Mouse (Mus musculus) megakaryocyte progenitor cell, adult 5-6 weeks (primary cell): ENCODE results near the gene Vmn1r124. TPM values are rescaled to one million over a fixed set of nuclear protein-coding genes. Genes with fewer than 3 reads are reported as not detected.
"Not testable (repeated sequence)": the region's sequence is repeated elsewhere in the genome, so short reads cannot be mapped to it uniquely, and the experiment has no call there.

Experiments
- ATAC-seq: replicated peaks from 2 replicates; pipeline ENCODE4 v1.8.0; 2016; ENCODE audit warnings: mild to moderate bottlenecking, moderate TSS enrichment, inconsistent platforms; ENCODE audit not compliant: poor library complexity
- total RNA-seq, 2 experiments: library from RNA; stranded (forward) in 1 of 2; stranded (reverse) in 1 of 2; fragments of 157-497, 149-512 nt in 1 of 2; fragments of 200-1000 nt in 1 of 2; gene quantifications; 2 replicates each; pipeline versions ENCODE4 v1.2.3 to v1.2.4; 2015 to 2017

The Vmn1r124 gene
- total RNA-seq (2015): not detected in 2 replicates
- total RNA-seq (2017): not detected in 2 replicates

DNA sequence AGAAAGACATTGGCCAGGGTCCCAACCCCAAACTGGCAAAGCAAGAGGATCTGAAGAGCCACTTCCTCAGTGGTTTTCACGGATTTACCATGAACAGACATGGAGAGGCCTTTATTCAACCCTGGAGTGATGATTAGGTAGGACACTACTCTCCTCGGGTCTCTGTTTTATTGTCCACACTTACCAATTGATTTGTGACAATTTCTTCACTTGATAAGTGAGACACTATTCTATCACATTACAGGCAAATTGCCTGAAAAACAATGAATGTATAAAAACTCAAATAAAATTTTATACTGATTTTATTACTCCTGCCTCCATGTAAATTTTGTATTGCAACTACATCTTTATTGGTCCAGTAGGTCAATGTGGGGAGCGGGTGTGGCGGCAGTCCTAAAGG lies at the start of gene Vmn1r124:
Gene Vmn1r124, minus strand, starts transcription at position 101 of the 400 bp plus-strand sequence.
- ATAC-seq: not testable (repeated sequence)

DNA sequence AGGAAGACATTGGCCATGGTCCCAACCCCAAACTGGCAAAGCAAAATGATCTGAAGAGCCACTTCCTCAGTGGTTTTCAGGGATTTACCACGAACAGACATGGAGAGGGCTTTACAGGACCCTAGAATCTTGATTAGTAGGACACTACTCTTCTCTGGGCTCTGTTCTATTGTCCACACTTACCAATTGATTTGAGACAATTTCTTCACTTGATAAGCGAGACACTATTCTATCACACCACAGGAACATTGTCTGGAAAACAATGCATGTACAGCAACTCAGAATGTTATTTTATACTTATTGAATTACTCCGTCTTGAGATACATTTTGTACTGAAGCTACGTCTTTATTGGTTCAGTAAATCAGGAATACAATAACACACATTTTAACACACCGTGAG lies 41.0 kb upstream of the Vmn1r124 start, which contains the start of gene Vmn1r126:
Gene Vmn1r126, minus strand, starts transcription at position 101 of the 400 bp plus-strand sequence.
- ATAC-seq: not testable (repeated sequence)

DNA sequence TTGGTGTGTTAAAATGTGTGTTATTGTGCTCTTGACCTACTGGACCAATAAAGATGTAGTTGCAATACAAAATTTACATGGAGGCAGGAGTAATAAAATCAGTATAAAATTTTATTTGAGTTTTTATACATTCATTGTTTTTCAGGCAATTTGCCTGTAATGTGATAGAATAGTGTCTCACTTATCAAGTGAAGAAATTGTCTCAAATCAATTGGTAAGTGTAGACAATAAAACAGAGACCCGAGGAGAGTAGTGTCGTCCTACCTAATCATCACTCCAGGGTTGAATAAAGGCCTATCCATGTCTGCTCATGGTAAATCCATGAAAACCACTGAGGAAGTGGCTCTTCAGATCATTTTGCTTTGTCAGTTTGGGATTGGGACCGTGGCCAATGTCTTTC lies 11.5 kb upstream of the Vmn1r124 start, which contains the start of gene Vmn1r125:
Gene Vmn1r125, plus strand, starts transcription at position 301 of the 400 bp plus-strand sequence.
- ATAC-seq: not testable (repeated sequence)

Other genes starting within 250 kb of the Vmn1r124 start
- not detected in 2 replicates for gene Vmn1r119, start 248.2 kb downstream of the Vmn1r124 start, total RNA-seq (2015)
- gene Vmn1r119, start 248.2 kb downstream of the Vmn1r124 start, total RNA-seq (2017): not detected in 2 replicates
- not detected in 2 replicates for gene Vmn1r120, start 206.8 kb downstream of the Vmn1r124 start, total RNA-seq (2015)
- gene Vmn1r120, start 206.8 kb downstream of the Vmn1r124 start, total RNA-seq (2017): not detected in 2 replicates
- gene Vmn1r121, start 162.1 kb downstream of the Vmn1r124 start, total RNA-seq (2015): not detected in 2 replicates
- not detected in 2 replicates for gene Vmn1r121, start 162.1 kb downstream of the Vmn1r124 start, total RNA-seq (2017)
- not detected in 2 replicates for gene Vmn1r122, start 126.5 kb downstream of the Vmn1r124 start, total RNA-seq (2015)
- not detected in 2 replicates for gene Vmn1r122, start 126.5 kb downstream of the Vmn1r124 start, total RNA-seq (2017)
- not detected in 2 replicates for gene Vmn1r123, start 98.4 kb downstream of the Vmn1r124 start, total RNA-seq (2015)
- not detected in 2 replicates for gene Vmn1r123, start 98.4 kb downstream of the Vmn1r124 start, total RNA-seq (2017)
- gene Gm5157, start 70.2 kb downstream of the Vmn1r124 start, total RNA-seq (2015): not detected in 2 replicates
- not detected in 2 replicates for gene Gm5157, start 70.2 kb downstream of the Vmn1r124 start, total RNA-seq (2017)
- gene Vmn1r125, start 11.6 kb upstream of the Vmn1r124 start, total RNA-seq (2015): not detected in 2 replicates
- not detected in 2 replicates for gene Vmn1r125, start 11.6 kb upstream of the Vmn1r124 start, total RNA-seq (2017)
- gene Vmn1r126, start 40.9 kb upstream of the Vmn1r124 start, total RNA-seq (2015): not detected in 2 replicates
- not detected in 2 replicates for gene Vmn1r126, start 40.9 kb upstream of the Vmn1r124 start, total RNA-seq (2017)
- gene Vmn1r127, start 59.2 kb upstream of the Vmn1r124 start, total RNA-seq (2015): not detected in 2 replicates
- not detected in 2 replicates for gene Vmn1r127, start 59.2 kb upstream of the Vmn1r124 start, total RNA-seq (2017)
- not detected in 2 replicates for gene Vmn1r128, start 88.8 kb upstream of the Vmn1r124 start, total RNA-seq (2015)
- gene Vmn1r128, start 88.8 kb upstream of the Vmn1r124 start, total RNA-seq (2017): not detected in 2 replicates
- gene Vmn1r129, start 100.7 kb upstream of the Vmn1r124 start, total RNA-seq (2015): not detected in 2 replicates
- not detected in 2 replicates for gene Vmn1r129, start 100.7 kb upstream of the Vmn1r124 start, total RNA-seq (2017)
- not detected in 2 replicates for gene Gm6882, start 172.1 kb upstream of the Vmn1r124 start, total RNA-seq (2015)
- gene Gm6882, start 172.1 kb upstream of the Vmn1r124 start, total RNA-seq (2017): not detected in 2 replicates